Mouse (Mus musculus) testis, adult 2 months (tissue): ENCODE data around the gene Fut7. TPM values are rescaled to one million over a fixed set of nuclear protein-coding genes. Genes with fewer than 3 reads are reported as not detected.

Experiments used
- H3K27ac ChIP-seq: fragments of 200-500 bp; 2 replicates; pipeline ENCODE4 v1.5.1; 2012; ENCODE audit warnings: low read depth, low read length; ENCODE audit not compliant: control insufficient read depth, insufficient read depth
- H3K27me3 ChIP-seq: fragments of 200-500 bp; 2 replicates; pipeline ENCODE4 v1.6.1; 2012; ENCODE audit warnings: mild to moderate bottlenecking, low read length, moderate library complexity; ENCODE audit not compliant: control insufficient read depth, insufficient read depth
- H3K36me3 ChIP-seq: fragments of 200-500 bp; 2 replicates; pipeline ENCODE4 v1.6.1; 2012; ENCODE audit warnings: mild to moderate bottlenecking, low read length; ENCODE audit not compliant: control insufficient read depth, insufficient read depth
- H3K4me1 ChIP-seq: fragments of 200-500 bp; 2 replicates; pipeline ENCODE4 v1.6.1; 2012; ENCODE audit warnings: low read length; ENCODE audit not compliant: control insufficient read depth, insufficient read depth
- H3K4me3 ChIP-seq: fragments of 200-500 bp; 2 replicates; pipeline ENCODE4 v1.5.1; 2012; ENCODE audit warnings: low read depth, mild to moderate bottlenecking, low read length, moderate library complexity, mixed read lengths; ENCODE audit not compliant: control insufficient read depth
- CTCF ChIP-seq: fragments of 200-500 bp; IDR thresholded peaks from 2 replicates; pipeline ENCODE4 v1.5.1; 2012; ENCODE audit warnings: low read depth, mild to moderate bottlenecking, inconsistent platforms, low read length, moderate library complexity; ENCODE audit not compliant: control insufficient read depth, insufficient read depth, insufficient replicate concordance
- POLR2A ChIP-seq: fragments of 200-500 bp; IDR thresholded peaks from 2 replicates; pipeline ENCODE4 v1.6.1; 2012; ENCODE audit warnings: low read depth, mild to moderate bottlenecking, inconsistent platforms, low read length, moderate library complexity; ENCODE audit not compliant: control insufficient read depth
- polyA plus RNA-seq: library from polyadenylated mRNA; depleted of rRNA; stranded (reverse); fragments of >200 nt; gene quantifications from 2 replicates; pipeline ENCODE4 v1.2.3, GENCODE M21; 2012; rRNA removed

The Fut7 gene
- 0.10 TPM in 1 of 2 replicates, not detected in the other for polyA plus RNA-seq

DNA sequence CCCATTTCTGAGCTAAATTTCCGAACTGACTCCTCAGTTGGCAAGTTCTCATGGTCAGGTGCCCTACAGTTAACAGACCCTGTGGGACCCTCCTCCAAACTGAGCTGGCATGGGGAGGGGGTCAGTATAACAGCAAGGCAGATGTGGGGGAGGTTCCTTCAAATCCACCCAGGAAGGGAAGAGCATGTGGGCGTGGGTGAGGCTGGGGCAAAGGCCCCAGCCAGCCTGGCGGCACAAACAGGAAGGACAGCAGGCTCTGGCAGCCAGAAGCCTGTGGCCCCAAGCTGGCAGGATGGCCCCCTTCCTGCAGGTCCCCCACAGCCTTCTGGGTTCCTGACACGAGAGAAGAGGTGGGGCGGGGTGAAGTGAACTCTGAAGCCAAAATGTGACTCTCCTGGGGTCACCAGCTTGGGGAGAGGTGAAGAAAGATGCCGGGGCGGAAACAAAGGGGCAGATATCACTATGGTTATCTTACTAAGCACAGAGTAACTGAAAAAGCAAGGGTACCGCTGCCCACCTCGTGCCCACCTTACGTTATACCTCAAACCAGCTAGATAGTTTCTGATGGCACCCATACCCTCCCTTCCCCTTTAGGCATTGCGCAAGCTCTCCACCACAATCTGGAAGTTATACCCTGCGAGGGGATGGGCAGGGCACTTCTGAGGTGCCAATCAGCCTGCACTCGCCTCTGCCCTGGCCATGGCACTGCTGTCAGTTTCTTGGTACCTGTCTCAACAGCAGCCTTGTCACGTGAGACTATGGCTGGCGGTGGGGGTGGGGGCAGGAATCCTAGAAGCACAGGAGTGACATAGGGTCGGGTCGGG is at the start of gene Fut7:
Gene Fut7, plus strand, starts transcription at position 681 of the 824 bp plus-strand sequence.
- Histone ChIP-seq H3K27me3 (no peaks in the 10 kb centered on the region), H3K36me3 (no peaks in the 10 kb centered on the region), H3K27ac (no peak within 1 kb of the TSS), H3K4me3 (no peak within 1 kb of the TSS), H3K4me1 (peaks cover 3% of the 10 kb centered on the region; the same call in 1 of the 2 replicates)
- TF ChIP-seq CTCF = no peak

DNA sequence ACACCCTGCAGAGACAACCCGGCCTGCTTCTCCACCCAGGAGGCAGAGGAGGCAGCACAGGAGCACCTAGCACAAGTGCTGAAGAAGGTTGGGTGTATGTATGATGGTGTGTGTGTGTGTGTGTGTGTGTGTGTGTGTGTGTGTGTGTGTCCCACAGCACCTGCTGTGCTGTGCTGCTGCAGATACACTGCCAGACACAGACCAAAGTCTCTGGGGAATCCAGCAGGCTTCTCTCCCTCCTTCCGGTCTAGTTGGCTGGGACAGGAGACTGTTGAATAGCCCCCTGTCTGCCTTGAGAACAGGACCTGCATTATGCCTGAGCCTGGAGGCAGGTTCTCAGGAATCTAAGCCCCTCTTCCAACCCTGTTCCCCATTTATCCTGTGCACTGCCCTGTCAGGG is 49.6 kb upstream of the Fut7 start:
- Histone ChIP-seq H3K4me1 (peaks cover 17% of the 10 kb centered on the region), H3K27me3 (no peaks in the 10 kb centered on the region), H3K36me3 (no peaks in the 10 kb centered on the region), H3K4me3 (no peak overlapping the region), H3K27ac (no peak overlapping the region)
- TF ChIP-seq POLR2A (no peak), CTCF (no peak)

DNA sequence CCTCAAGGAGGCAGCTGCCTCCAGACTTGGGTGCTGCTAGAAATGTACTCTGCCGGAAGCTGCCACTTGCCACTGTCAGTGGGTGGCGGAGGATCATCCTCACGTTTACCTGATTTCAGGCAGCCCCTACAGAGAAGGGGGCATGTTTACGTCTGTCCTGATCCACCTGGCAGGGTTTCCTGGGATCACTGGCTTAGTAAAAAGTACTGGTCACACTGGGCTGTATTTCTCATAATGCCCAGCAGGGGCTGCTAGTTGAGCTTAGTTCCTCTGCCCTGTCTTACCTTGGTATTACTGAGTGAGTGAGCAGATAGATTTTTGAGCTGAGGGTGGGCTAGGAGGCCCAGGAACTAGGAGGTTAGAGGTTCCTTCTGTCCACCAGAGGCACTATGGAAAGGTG is 46.5 kb upstream of the Fut7 start:
- no peaks in the 10 kb centered on the region for H3K36me3 ChIP-seq
- H3K27me3 ChIP-seq = no peaks in the 10 kb centered on the region
- H3K4me1 ChIP-seq = peaks cover 15% of the 10 kb centered on the region
- TF ChIP-seq POLR2A (no peak), CTCF (peak; percentile 33; the same call in 1 of the 2 replicates)
- H3K27ac ChIP-seq = no peak overlapping the region
- no peak overlapping the region for H3K4me3 ChIP-seq

DNA sequence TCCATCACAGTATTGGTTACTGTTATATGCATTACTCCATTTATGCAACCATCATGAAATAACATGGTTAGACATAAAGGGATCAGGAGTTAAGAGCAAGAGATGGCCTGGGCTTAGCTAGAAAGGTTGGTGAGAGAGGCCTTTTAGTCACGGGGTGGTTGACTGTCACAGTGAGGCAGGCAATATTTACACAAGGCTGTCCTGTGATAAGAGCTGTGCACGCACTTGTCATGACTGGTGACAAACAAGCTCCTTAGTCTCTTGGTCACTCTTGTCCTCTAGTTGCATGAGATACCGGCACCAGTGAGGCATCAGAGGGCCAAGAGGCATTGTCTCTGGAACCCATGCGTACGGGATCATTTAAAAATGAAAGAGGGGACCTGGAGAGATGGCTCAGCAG is 38.6 kb upstream of the Fut7 start:
- H3K36me3 ChIP-seq = no peaks in the 10 kb centered on the region
- no peak overlapping the region for H3K27ac ChIP-seq
- H3K27me3 ChIP-seq = no peaks in the 10 kb centered on the region
- TF ChIP-seq CTCF (no peak), POLR2A (no peak)
- no peaks in the 10 kb centered on the region; the same call in none of the 2 replicates for H3K4me1 ChIP-seq
- H3K4me3 ChIP-seq = no peak overlapping the region

DNA sequence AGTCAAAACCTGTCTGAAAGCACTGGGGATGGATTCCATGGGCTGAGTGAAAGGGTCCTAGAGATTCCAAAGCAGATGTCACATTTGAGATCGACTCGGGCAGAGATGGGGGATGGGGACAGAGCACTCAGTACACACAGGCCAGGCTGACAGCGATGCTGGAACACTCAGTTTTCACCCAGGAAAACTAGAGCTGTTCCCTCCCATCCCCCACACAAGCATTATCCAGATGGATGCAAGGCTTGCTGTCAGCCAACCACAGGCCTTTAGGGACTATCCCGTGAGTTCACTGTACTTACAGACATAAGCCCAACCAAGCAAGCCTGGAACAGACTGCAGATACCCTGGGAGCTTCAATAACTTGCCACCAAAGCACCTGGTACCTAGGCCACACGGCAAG is 31.8 kb upstream of the Fut7 start:
- H3K27ac ChIP-seq = no peak overlapping the region
- H3K27me3 ChIP-seq = no peaks in the 10 kb centered on the region
- no peaks in the 10 kb centered on the region for H3K36me3 ChIP-seq
- no peak overlapping the region for H3K4me3 ChIP-seq
- H3K4me1 ChIP-seq = peaks cover 8% of the 10 kb centered on the region
- TF ChIP-seq POLR2A (no peak), CTCF (no peak)

DNA sequence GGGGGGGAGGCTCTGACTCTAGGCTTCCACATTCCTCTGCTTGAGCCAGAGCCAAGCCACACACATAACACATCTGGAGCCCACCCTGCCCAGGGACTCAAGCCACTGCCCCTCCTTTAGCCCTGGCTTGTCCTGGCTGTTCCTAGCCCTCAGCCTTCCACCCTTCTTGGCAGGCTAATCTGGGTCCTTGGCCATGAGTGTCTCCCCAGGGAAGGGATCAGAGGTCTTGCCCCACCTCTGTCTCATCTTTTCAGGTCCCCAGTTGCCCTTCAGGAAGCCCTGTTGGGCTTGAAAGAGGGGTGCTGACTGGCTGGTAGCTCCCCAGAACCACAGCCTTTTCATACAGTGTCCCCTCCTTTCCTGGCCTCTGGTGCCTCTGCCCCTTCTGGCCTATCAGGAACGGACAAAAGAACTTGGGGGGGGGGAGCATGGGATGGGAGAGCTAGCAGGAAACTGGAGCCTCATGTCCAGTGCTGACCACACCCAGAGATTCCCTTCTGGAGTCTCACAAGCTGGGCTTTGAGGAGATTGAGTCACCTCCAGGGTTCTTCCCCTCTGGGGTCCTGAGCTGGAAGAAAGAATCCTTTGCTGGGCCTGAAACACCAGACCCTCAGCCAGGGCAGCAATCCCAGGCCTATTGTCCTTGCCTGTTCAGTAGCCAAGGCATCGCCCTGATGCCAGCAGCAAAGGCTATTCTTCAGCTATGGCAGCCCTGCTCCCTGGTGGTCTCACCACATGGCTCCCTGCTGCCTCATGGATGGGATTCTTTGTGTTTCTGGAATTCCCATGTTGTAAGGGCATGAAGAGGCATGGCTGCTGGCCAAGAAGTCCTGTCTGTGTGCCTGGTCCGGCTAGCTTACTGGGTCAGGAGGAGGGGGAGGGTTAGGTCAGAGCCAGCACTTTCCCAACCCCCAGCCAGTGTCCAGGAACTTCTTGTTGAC is 28.5 kb upstream of the Fut7 start:
- TF ChIP-seq CTCF (no peak), POLR2A (no peak)
- Histone ChIP-seq H3K36me3 (no peaks in the 10 kb centered on the region), H3K27me3 (no peaks in the 10 kb centered on the region), H3K4me3 (no peak overlapping the region), H3K27ac (no peak overlapping the region), H3K4me1 (peaks cover 10% of the 10 kb centered on the region)

DNA sequence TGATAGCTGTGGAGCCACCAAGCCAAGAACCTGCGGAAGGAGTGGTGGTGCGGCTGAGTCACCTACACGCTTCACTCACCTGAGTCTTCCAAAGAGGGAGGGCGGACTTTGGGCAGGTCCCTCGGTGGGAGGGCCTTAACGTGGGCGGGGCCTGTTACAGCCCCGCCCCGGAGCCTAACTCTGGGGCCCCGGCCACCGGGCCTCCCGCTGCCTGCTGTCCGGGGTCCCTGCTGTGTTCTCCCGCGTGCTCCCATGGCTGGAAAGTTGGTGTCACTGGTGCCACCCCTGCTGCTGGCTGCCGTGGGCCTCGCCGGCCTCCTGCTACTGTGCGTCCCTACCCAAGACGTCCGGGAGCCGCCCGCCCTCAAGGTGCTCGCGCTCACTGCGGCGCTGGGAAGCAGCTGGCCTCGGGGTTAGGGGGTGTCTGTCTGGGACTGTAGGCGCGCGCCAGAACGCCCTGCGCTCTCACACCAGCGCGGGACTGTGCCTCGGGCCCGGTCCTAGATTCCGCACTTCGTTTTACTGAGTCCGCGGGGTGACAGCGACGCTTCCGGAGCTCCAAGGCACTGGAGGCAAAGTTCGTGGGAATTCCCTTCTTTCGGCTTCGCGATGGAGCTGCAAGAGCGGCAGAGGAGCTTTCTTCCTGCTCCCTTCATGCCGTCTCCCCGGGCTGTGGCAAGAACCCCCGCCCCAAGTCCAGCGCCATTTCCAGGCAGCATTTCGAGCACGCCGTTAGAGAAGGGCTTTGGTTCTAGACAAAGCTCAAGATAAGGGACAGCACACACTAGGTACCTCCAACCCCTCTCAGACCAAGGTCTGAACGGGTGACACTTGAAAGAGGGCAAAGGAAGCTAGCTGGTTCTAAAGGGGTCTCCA is 27.1 kb upstream of the Fut7 start, which contains the start of gene Entpd2:
Gene Entpd2, plus strand, starts transcription at position 154 of the 876 bp plus-strand sequence.
- H3K27ac ChIP-seq = no peak within 1 kb of the TSS

More for the DNA sequence above, 27.1 kb upstream of the Fut7 start, which contains the start of gene Entpd2:
- no peaks in the 10 kb centered on the region for H3K36me3 ChIP-seq
- TF ChIP-seq POLR2A (no peak), CTCF (no peak)
- no peaks in the 10 kb centered on the region for H3K27me3 ChIP-seq
- H3K4me1 ChIP-seq = peaks cover 10% of the 10 kb centered on the region
- peak within 1 kb of the TSS; percentile 67 for H3K4me3 ChIP-seq
